Mouse (Mus musculus) T-cell, adult 2 months (primary cell): ENCODE measurements around the gene Gm28038.

Source experiments
- DNase-seq: peaks from one replicate; pipeline ENCODE4 v3.0.0; 2022; ENCODE audit warnings: low spot score

Gene Gm28038

GRCm38 (mm10) chr2:30345971-30346676 lies 65.3 kb downstream of the Gm28038 start:
- DNase-seq: no peak

- DNase-seq: no peak
Observed at GRCm38 (mm10) chr2:30349196-30349595, 68.4 kb downstream of the Gm28038 start.
